Mouse (Mus musculus): ENCODE measurements around the gene Cenpm.
A peak's percentile ranks its signal among the peaks of the same experiment; 100 is the strongest.
"Not testable (repeated sequence)": the region's sequence is repeated elsewhere in the genome, so short reads cannot be mapped to it uniquely, and the experiment has no call there.

Cenpm gene

DNA sequence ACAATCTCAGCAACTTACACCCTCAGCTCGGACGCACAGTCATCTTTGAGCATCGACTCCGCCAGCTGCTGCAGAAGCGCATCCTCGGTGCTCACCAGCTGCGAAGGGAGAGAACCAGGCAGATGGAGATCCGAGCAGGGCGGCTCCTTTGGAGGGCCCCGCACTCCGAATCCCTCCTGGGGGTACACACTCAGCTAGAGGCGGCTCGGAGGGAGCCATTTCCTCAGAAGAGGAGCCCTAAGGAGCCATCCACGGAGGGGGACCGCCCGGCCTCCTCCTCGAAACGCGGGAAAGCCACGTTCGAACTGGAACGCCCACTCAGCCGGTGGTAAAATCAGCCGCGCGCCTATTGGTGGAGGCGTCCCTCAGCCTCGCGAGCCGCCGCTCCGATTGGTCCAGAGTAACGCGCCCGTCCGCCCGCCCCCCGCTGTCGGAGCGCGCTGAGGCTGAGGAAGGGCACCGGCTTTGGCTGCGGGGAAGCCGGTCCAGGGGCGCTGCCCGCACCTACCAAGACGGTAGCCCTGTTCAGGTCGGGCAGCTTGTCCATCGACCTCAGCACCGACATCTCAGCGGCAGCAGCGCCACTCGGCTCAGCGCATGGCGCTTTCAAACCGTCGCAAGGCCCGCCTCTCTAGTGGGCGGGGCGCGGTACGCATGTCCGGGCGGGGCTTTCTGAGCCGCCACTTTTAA, at the start of gene Cenpm:
Gene Cenpm (minus strand): TSS at position 634 of the 690 bp plus-strand sequence.
- peak; percentile 90 to 91 for DNase-seq

GRCm38 (mm10) chr15:82294059-82294458, 49.5 kb upstream of the Cenpm start:
- DNase-seq = no peak

DNA sequence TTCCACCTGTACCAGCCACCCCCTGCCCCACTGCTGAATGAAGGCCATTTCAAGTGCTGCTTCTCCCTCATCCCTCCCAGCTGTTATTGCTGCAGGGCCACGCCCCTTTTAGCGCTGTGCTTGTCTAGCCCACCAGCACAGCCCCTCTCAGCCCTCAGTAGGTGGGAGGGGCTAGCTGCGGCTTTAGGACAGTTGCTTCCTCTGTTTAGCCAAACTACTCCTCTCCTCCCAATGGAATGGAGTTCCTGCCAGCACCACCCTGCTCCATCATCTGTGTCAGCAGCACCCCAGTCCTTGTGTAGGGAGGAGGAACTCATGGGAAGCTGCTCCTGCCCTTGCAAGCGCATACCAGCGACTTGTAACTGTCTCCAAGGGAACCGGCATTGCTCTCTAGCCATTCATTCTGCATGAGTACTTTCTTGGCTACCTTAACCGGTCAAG, 48.7 kb upstream of the Cenpm start:
- DNase-seq = no peak

- DNase-seq = no peak
These were observed 48.3 kb upstream of the Cenpm start for GRCm38 (mm10) chr15:82292851-82293250.

- DNase-seq = no peak
These were observed 45.7 kb upstream of the Cenpm start for GRCm38 (mm10) chr15:82290252-82290651.

DNA sequence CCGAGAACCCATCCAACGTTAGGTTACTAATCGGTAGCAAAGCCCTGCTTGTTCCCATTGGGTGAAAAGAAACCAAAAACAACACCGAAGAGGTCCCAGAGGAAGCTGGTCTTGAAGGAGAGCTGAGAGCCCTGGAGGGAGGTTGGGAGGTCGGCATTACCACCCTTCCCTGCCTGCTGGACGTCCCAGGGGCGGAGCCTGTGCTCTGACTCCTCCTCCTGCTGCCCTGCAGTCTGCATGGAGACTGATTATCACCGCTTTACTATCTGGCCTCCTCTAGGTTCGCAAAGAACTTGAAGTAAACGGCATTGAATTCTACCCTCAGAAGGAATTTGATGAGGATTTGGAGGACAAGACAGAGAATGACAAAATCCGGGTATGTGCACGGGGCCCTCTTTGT, 41.6 kb upstream of the Cenpm start:
- no peak for DNase-seq

GRCm38 (mm10) chr15:82280638-82281037, 36.1 kb upstream of the Cenpm start:
- DNase-seq = no peak

GRCm38 (mm10) chr15:82277591-82277990, 33.0 kb upstream of the Cenpm start:
- no peak for DNase-seq

DNA sequence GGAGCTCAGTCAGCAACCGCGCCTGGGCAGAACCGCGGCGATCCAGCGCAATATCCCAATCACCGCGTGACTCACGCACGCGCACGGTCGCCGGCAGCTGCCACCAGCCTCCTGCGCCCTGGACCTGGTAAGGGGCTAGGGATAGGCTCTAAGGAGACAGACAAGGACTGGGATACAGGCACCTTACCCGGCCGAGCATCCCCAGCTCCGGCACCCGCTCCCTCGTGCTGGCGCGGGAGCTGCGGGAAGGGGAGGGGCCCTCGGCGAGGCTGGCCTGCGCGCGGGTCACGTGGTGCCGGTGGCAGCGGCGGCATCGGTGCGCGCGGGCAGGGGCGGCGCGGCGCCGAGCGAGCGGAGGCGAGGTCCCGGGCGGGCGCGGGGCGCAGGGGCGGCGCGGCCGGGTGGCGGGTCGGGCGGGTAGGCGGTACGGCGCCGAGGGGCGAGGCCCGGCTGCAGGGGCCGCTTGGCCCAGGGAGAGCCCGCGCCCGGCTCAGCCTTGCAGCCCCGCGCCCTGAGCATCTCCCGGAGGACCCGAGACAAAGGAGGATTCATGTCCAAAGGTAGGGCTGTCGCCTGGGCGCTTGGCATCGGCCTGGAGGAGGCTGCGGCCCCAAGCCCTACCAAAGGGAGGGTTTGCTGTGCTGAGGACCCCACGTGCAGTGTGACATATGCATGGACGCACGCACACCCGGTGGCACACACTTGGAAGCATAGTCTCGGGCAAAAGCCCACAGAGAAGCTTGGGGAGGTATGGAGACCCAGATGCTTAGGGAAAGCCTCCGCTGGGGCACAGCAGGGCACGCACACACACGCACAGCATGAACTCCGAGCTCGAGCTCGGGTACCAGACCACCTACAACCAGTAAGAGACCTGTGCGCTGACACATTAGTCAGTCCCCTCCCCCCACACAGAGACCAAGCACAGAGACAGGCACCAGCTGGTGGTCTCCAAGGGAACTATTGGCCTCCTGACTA, 30.7 kb upstream of the Cenpm start:
- no peak for DNase-seq

DNA sequence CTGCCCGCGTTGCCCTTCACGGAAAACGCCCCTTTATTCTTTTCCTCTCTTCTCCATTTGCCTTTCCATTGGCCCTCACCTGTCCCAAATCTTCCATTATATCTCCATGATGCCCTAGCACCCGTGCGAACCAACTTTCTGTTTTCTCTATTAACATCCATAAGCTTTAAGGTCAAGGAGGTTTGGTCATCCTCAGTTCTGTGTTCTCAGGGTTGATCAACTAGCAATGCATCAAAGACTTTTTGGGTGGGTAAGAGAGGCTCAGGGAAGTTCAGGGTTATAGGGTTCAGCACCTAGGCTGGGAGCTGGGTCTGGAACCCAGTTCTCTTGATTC, 30.0 kb upstream of the Cenpm start, which contains the start of gene Sept3:
Gene Sept3 (plus strand): TSS at position 301 of the 334 bp plus-strand sequence.
- DNase-seq = no peak

GRCm38 (mm10) chr15:82272295-82272694, 27.7 kb upstream of the Cenpm start:
- DNase-seq = no peak

DNA sequence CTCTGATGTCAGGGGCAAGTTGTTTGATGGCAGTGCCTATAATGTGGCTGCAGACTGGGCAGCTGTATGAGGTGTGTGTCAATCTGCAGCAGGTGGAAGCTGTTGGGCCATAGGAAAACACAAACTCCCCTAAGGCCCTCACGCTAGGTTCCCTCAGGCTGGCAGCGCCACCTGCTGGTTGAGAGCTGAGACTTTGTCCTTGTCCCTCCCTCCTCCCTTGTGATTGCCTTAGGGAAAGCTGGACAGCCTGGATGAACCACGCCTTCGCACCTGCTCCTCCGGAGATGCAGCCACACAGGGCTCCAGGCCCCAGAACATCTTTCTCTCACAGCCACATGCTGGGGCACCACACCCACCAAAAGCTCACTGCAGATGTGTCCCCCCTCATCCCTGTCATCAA, 26.7 kb upstream of the Cenpm start:
- peak; percentile 45 to 49 for DNase-seq

- no peak for DNase-seq
These were observed 24.2 kb upstream of the Cenpm start for GRCm38 (mm10) chr15:82268783-82269182.

- DNase-seq = no peak
These were observed 23.6 kb upstream of the Cenpm start for GRCm38 (mm10) chr15:82268185-82268584.

GRCm38 (mm10) chr15:82266356-82266755, 21.8 kb upstream of the Cenpm start:
- peak; percentile 35 to 56 for DNase-seq

- peak; percentile 16 to 17 for DNase-seq
These were observed 15.0 kb upstream of the Cenpm start for GRCm38 (mm10) chr15:82259510-82259909.

DNA sequence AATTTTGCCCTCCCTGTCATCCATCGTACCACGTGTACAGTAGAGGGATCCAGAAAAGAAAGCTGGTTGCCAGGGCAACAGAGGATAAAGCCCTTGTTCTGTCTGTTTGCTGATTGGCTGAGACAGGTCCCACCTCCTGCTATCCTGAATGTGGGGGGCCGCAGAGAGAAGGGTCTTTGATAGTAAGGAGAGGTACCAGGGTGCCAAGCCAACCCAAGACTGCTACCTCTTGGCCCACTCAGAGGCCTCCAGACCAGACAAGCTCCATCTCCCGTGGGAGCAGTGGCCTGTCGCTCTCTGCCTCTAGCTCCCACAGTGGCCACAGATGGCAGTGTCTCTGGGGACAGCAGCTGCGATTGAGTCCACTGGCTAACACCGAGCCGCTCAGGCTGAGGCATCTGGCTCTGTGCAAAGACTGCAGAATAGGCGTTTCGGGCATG, 11.4 kb upstream of the Cenpm start:
- no peak for DNase-seq

- DNase-seq = no peak
These were observed 10.7 kb upstream of the Cenpm start for GRCm38 (mm10) chr15:82255248-82255647.

DNA sequence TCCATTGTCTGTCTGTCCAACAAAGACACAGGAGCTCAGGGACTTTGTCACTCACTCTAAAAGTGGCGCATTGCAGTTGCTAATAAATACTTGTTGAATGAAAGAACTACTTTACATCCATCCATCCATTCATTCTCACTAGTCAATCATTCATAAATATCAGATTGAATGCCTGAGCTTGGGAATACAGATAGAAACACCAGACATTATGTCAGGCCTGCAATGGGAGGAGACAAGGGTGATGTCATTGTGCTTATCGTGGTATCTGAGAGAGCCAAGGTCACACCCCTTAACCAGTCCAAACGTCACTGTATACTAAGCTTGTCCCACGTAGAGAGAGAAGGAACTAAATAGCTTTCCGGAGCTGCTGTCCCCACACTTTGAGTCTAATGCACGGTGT, 7.5 kb upstream of the Cenpm start, which contains the start of gene 1500009C09Rik:
Gene 1500009C09Rik (plus strand): TSS at position 301 of the 400 bp plus-strand sequence.
- no peak for DNase-seq

DNA sequence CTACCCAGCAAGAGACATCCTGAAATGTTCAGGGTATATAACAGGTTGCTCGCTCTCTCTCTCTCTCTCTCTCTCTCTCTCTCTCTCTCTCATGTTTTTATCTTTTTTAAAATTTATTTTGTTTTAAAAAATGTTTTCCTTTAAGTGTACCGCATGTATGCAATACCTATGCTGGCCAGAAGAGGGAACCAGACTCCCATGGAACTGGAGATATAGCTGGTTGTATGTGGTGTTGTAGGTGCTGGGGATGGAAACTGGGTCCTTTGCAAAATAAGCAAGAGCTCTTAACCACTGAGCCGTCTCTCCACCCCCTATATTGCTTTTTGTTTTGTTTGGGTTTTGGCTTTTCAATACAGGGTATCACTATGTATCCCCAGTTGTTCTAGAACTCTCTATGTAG, 7.0 kb upstream of the Cenpm start:
- DNase-seq = no peak

DNA sequence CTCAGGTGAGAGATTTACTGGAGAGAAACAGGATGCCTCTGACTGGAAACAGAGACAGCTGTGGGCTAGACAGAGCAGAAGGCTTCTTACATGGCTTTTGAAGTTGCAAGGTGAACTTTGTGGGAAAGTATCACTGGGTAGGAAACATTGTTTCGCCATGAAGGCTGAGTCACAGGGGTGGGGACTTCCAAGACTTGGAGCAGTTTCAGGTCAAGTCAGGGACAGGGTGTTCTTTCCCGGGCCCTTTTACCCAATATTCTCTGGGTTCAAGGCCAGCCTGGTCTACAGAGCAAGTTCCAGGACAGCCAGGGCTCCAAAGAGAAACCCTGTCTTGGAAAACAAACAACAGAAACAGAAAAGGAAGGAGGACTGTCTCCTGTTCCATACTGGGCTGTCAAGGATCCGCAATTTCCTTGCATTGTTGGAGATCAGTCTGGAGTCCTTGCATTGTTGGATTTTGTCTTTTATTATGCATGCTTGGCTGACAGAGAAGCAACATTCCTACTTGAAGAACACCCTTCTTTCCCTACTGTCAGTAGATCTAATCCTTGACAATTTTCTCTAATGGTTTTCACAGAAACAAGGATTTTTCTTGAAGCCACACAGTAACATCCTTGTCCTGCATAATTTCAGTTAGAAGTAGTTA, 2.7 kb upstream of the Cenpm start:
- DNase-seq = no peak

GRCm38 (mm10) chr15:82244805-82245161, 235 bp upstream of the Cenpm start:
- DNase-seq = not testable (repeated sequence)

- no peak for DNase-seq
These were observed 820 bp downstream of the Cenpm start for GRCm38 (mm10) chr15:82243742-82244114.
